Mouse (Mus musculus) lung, postnatal 0 days (tissue): ENCODE data around the gene Gm28035.
A peak's percentile ranks its signal among the peaks of the same experiment; 100 is the strongest.

Experiments
- CTCF ChIP-seq: IDR thresholded peaks from 2 replicates; pipeline ENCODE4 v1.5.1; 2016; ENCODE audit warnings: antibody characterized with exemption, mild to moderate bottlenecking
- EP300 ChIP-seq: IDR thresholded peaks from 2 replicates; pipeline ENCODE4 v1.6.1; 2016; ENCODE audit warnings: antibody characterized with exemption, mild to moderate bottlenecking, control low read depth

DNA sequence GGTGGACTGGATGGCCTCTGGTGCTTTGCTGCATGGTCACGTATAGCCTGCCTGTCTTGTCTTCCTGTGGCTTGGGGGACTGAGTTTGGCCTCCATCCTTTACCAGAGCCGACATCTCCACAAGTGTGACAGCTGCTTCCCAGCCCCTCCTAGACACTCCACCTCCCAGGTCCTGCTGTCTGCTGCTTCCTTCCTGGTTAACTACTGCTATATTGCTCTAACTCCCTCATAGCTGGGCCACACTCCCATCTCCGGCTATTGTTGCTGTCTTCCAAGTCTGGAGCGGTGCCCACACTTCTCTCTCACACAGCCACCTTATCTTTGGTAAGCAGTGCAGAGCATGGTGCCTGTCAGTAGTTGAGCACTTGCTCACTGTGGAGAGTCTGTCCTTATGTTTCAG is 590 bp upstream of the Gm28035 start:
- peak; percentile 80 for TF ChIP-seq EP300
- TF ChIP-seq CTCF = no peak
